Mouse (Mus musculus) limb, embryonic 13.5 days (tissue): Measurements from ENCODE around the gene Wdr5. TPM values are rescaled to one million over a fixed set of nuclear protein-coding genes. Genes with fewer than 3 reads are reported as not detected.

Source experiments
- ATAC-seq: fragments of 200-750 bp; cut with Nextera tagmentation; 2 replicates; pipeline ENCODE4 v1.8.0; 2017; ENCODE audit warnings: low read depth, moderate number of reproducible peaks, moderate TSS enrichment; ENCODE audit not compliant: low FRiP score
- H3K27ac ChIP-seq: fragments of 300-500 bp; sonication (generic); 2 replicates; pipeline ENCODE4 v1.5.1; 2015; ENCODE audit warnings: inconsistent platforms, mild to moderate bottlenecking, moderate library complexity
- H3K27me3 ChIP-seq: fragments of 300-500 bp; sonication (generic); 2 replicates; pipeline ENCODE4 v1.6.1; 2015; ENCODE audit warnings: mild to moderate bottlenecking, inconsistent platforms
- H3K36me3 ChIP-seq: fragments of 300-500 bp; sonication (generic); 2 replicates; pipeline ENCODE4 v1.6.1; 2015; ENCODE audit warnings: inconsistent platforms, mild to moderate bottlenecking, moderate library complexity
- H3K4me1 ChIP-seq: fragments of 300-500 bp; sonication (generic); 2 replicates; pipeline ENCODE4 v1.6.1; 2015; ENCODE audit warnings: inconsistent platforms
- H3K4me2 ChIP-seq: fragments of 300-500 bp; sonication (generic); replicated peaks from 2 replicates; pipeline ENCODE4 v1.6.1; 2015; ENCODE audit warnings: inconsistent platforms, mild to moderate bottlenecking, moderate library complexity
- H3K4me3 ChIP-seq: fragments of 300-500 bp; sonication (generic); 2 replicates; pipeline ENCODE4 v1.5.1; 2015; ENCODE audit warnings: moderate library complexity, mild to moderate bottlenecking, inconsistent platforms
- H3K9ac ChIP-seq: fragments of 300-500 bp; sonication (generic); 2 replicates; pipeline ENCODE4 v1.6.1; 2015; ENCODE audit warnings: mild to moderate bottlenecking, inconsistent platforms
- H3K9me3 ChIP-seq: fragments of 300-500 bp; sonication (generic); 2 replicates; pipeline ENCODE4 v1.6.1; 2016; ENCODE audit warnings: inconsistent platforms
- WGBS: fragments of 180-500 bp; shearing (Covaris S2); methylation state at CpG from one replicate; pipeline ENCODE4 v1.1.7; 2015; 5-methylcytosine and 5-hydroxymethylcytosine counted together
- polyA plus RNA-seq: library from polyadenylated mRNA; unstranded; fragments of >200 nt; fragmentation: Nextera tagmentation; extraction: Ambion mirVana; gene quantifications from 2 replicates; pipeline ENCODE4 v1.2.1, GENCODE M21; 2015

Wdr5 gene
- polyA plus RNA-seq, 1 experiment from 2014 or later, result 62.5 TPM

- Histone ChIP-seq H3K36me3 (no peaks in the 10 kb centered on the region), H3K27me3 (no peaks in the 10 kb centered on the region), H3K9me3 (no peaks in the 10 kb centered on the region), H3K4me1 (peaks cover 3% of the 10 kb centered on the region; the same call in 1 of the 2 replicates), H3K4me2 (no peak overlapping the region), H3K4me3 (no peak overlapping the region), H3K9ac (no peak overlapping the region), H3K27ac (no peak overlapping the region)
- ATAC-seq, result no peak
- 92% methylated on average over 13 of the region's 13 CpGs for WGBS
Measured at GRCm38 (mm10) chr2:27584546-27584945, 69.6 kb downstream of the Wdr5 start.

Other genes with a start within 250 kb of the Wdr5 start
- 4.9 and 5.7 TPM in 2 replicates for gene Vav2, start 88.1 kb upstream of the Wdr5 start, polyA plus RNA-seq
- 14.8 and 15.5 TPM in 2 replicates for gene Brd3os, start 72.8 kb upstream of the Wdr5 start, polyA plus RNA-seq
- gene Brd3, start 7.5 kb upstream of the Wdr5 start, polyA plus RNA-seq, result 141 and 169 TPM in 2 replicates
- gene Rxra, start 161.3 kb downstream of the Wdr5 start, polyA plus RNA-seq, result 17.1 and 17.6 TPM in 2 replicates